Mouse (Mus musculus): ENCODE measurements at regions not wholly inside any gene's neighbourhood (a gene's known extent, or its start where the extent isn't known, plus 50 kb on each side); places are given as distances from the start of the nearest gene placed in this dataset.
A peak's percentile ranks its signal among the peaks of the same experiment; 100 is the strongest.

GRCm38 (mm10) chrX:99585703-99586102 lies 114.6 kb upstream of the Pja1 start:
- Histone ChIP-seq H3K4me2 (ENCODE audit: low read length) (no peak overlapping the region), H3K36me3 (ENCODE audit: control insufficient read depth, insufficient read depth, low read length) (no peaks in the 10 kb centered on the region), H3K4me3 (replicated peaks; ENCODE audit: low read depth, low read length) (no peak overlapping the region), H3K27me3 (ENCODE audit: control insufficient read depth, insufficient read depth, low read length) (peaks cover 4% of the 10 kb centered on the region; the same call in 1 of the 2 replicates), H3K9me3 (ENCODE audit: control insufficient read depth, low read length) (no peaks in the 10 kb centered on the region), H3K4me1 (ENCODE audit: control insufficient read depth, insufficient read depth, low read length) (no peaks in the 10 kb centered on the region), H3K27ac (replicated peaks; ENCODE audit: low read depth, low read length) (no peak overlapping the region), H3K9ac (replicated peaks; ENCODE audit: low read length) (no peak overlapping the region)
- no peak for DNase-seq
- 30% methylated on average over 3 of the region's 3 CpGs for WGBS
- ATAC-seq (ENCODE audit: low FRiP score, low TSS enrichment), result no peak

GRCm38 (mm10) chrX:99582611-99583010 lies 111.5 kb upstream of the Pja1 start:
- Histone ChIP-seq H3K9ac (replicated peaks; ENCODE audit: low read length) (no peak overlapping the region), H3K4me1 (ENCODE audit: control insufficient read depth, insufficient read depth, low read length) (no peaks in the 10 kb centered on the region), H3K27me3 (ENCODE audit: control insufficient read depth, insufficient read depth, low read length) (peaks cover 4% of the 10 kb centered on the region; the same call in 1 of the 2 replicates), H3K4me2 (ENCODE audit: low read length) (no peak overlapping the region), H3K9me3 (ENCODE audit: control insufficient read depth, low read length) (no peaks in the 10 kb centered on the region), H3K4me3 (replicated peaks; ENCODE audit: low read depth, low read length) (no peak overlapping the region), H3K27ac (replicated peaks; ENCODE audit: low read depth, low read length) (no peak overlapping the region), H3K36me3 (ENCODE audit: control insufficient read depth, insufficient read depth, low read length) (no peaks in the 10 kb centered on the region)
- ATAC-seq (ENCODE audit: low FRiP score, low TSS enrichment) (no peak), DNase-seq (no peak)
- WGBS, result 95% methylated on average over 9 of the region's 9 CpGs

GRCm38 (mm10) chrX:99581632-99582466 lies 110.8 kb upstream of the Pja1 start:
- Histone ChIP-seq H3K27me3 (ENCODE audit: control insufficient read depth, insufficient read depth, low read length) (peaks cover 4% of the 10 kb centered on the region; the same call in 1 of the 2 replicates), H3K4me2 (ENCODE audit: low read length) (no peak overlapping the region), H3K9ac (replicated peaks; ENCODE audit: low read length) (no peak overlapping the region), H3K27ac (replicated peaks; ENCODE audit: low read depth, low read length) (no peak overlapping the region), H3K36me3 (ENCODE audit: control insufficient read depth, insufficient read depth, low read length) (no peaks in the 10 kb centered on the region), H3K9me3 (ENCODE audit: control insufficient read depth, low read length) (no peaks in the 10 kb centered on the region), H3K4me3 (replicated peaks; ENCODE audit: low read depth, low read length) (no peak overlapping the region), H3K4me1 (ENCODE audit: control insufficient read depth, insufficient read depth, low read length) (no peaks in the 10 kb centered on the region)
- 39% methylated on average over 10 of the region's 10 CpGs for whole genome bisulfite sequencing
- ATAC-seq (ENCODE audit: low FRiP score, low TSS enrichment), result no peak
- DNase-seq, result no peak

GRCm38 (mm10) chrX:99579206-99579605 lies 108.1 kb upstream of the Pja1 start:
- H3K4me2 ChIP-seq (ENCODE audit: low read length), result no peak overlapping the region
- WGBS, result 72% methylated on average over 4 of the region's 4 CpGs
- H3K4me1 ChIP-seq (ENCODE audit: control insufficient read depth, insufficient read depth, low read length), result no peaks in the 10 kb centered on the region; the same call in 1 of the 2 replicates
- no peaks in the 10 kb centered on the region for H3K9me3 ChIP-seq (ENCODE audit: control insufficient read depth, low read length)
- H3K36me3 ChIP-seq (ENCODE audit: control insufficient read depth, insufficient read depth, low read length), result no peaks in the 10 kb centered on the region
- H3K9ac ChIP-seq (replicated peaks; ENCODE audit: low read length), result no peak overlapping the region
- no peak for ATAC-seq (ENCODE audit: low FRiP score, low TSS enrichment)
- peaks cover 12% of the 10 kb centered on the region; the same call in 1 of the 2 replicates for H3K27me3 ChIP-seq (ENCODE audit: control insufficient read depth, insufficient read depth, low read length)
- no peak overlapping the region for H3K4me3 ChIP-seq (replicated peaks; ENCODE audit: low read depth, low read length)
- H3K27ac ChIP-seq (replicated peaks; ENCODE audit: low read depth, low read length), result no peak overlapping the region
- DNase-seq, result no peak

GRCm38 (mm10) chrX:99578796-99579195 lies 107.7 kb upstream of the Pja1 start:
- Histone ChIP-seq H3K9ac (replicated peaks; ENCODE audit: low read length) (no peak overlapping the region), H3K4me3 (replicated peaks; ENCODE audit: low read depth, low read length) (no peak overlapping the region), H3K4me1 (ENCODE audit: control insufficient read depth, insufficient read depth, low read length) (no peaks in the 10 kb centered on the region; the same call in 1 of the 2 replicates), H3K4me2 (ENCODE audit: low read length) (no peak overlapping the region), H3K27ac (replicated peaks; ENCODE audit: low read depth, low read length) (no peak overlapping the region), H3K9me3 (ENCODE audit: control insufficient read depth, low read length) (no peaks in the 10 kb centered on the region), H3K36me3 (ENCODE audit: control insufficient read depth, insufficient read depth, low read length) (no peaks in the 10 kb centered on the region), H3K27me3 (ENCODE audit: control insufficient read depth, insufficient read depth, low read length) (peaks cover 12% of the 10 kb centered on the region; the same call in 1 of the 2 replicates)
- 85% methylated on average over 2 of the region's 2 CpGs for whole genome bisulfite sequencing
- no peak for DNase-seq
- no peak for ATAC-seq (ENCODE audit: low FRiP score, low TSS enrichment)

- no peak for DNase-seq
- peak; percentile 39; the same call in 1 of the 2 replicates for ATAC-seq (ENCODE audit: low FRiP score, low TSS enrichment)
Observed at GRCm38 (mm10) chrX:99575105-99575504, 104.0 kb upstream of the Pja1 start.

GRCm38 (mm10) chrX:99574441-99575103 lies 103.5 kb upstream of the Pja1 start:
- H3K9me3 ChIP-seq (ENCODE audit: control insufficient read depth, low read length), result no peaks in the 10 kb centered on the region
- H3K4me3 ChIP-seq (replicated peaks; ENCODE audit: low read depth, low read length), result peak overlapping the region; percentile 3; the same call in 1 of the 2 replicates
- peaks cover 29% of the 10 kb centered on the region; the same call in 1 of the 2 replicates for H3K27me3 ChIP-seq (ENCODE audit: control insufficient read depth, insufficient read depth, low read length)
- no peaks in the 10 kb centered on the region; the same call in 1 of the 2 replicates for H3K4me1 ChIP-seq (ENCODE audit: control insufficient read depth, insufficient read depth, low read length)
- H3K27ac ChIP-seq (replicated peaks; ENCODE audit: low read depth, low read length), result no peak overlapping the region
- peak overlapping the region; percentile 48 for H3K4me2 ChIP-seq (ENCODE audit: low read length)
- peak; percentile 59 for ATAC-seq (ENCODE audit: low FRiP score, low TSS enrichment)
- no peak overlapping the region for H3K9ac ChIP-seq (replicated peaks; ENCODE audit: low read length)
- no peaks in the 10 kb centered on the region for H3K36me3 ChIP-seq (ENCODE audit: control insufficient read depth, insufficient read depth, low read length)
- peak; percentile 75 for DNase-seq
- 26% methylated on average over 18 of the region's 18 CpGs for WGBS

More at GRCm38 (mm10) chrX:99575105-99575504, 104.0 kb upstream of the Pja1 start:
- 37% methylated on average over 5 of the region's 5 CpGs for WGBS
- H3K4me2 ChIP-seq (ENCODE audit: low read length), result no peak overlapping the region
- no peak overlapping the region for H3K4me3 ChIP-seq (replicated peaks; ENCODE audit: low read depth, low read length)
- no peaks in the 10 kb centered on the region for H3K9me3 ChIP-seq (ENCODE audit: control insufficient read depth, low read length)
- H3K27me3 ChIP-seq (ENCODE audit: control insufficient read depth, insufficient read depth, low read length), result peaks cover 29% of the 10 kb centered on the region; the same call in 1 of the 2 replicates
- H3K36me3 ChIP-seq (ENCODE audit: control insufficient read depth, insufficient read depth, low read length), result no peaks in the 10 kb centered on the region
- no peaks in the 10 kb centered on the region; the same call in 1 of the 2 replicates for H3K4me1 ChIP-seq (ENCODE audit: control insufficient read depth, insufficient read depth, low read length)
- no peak overlapping the region for H3K27ac ChIP-seq (replicated peaks; ENCODE audit: low read depth, low read length)
- H3K9ac ChIP-seq (replicated peaks; ENCODE audit: low read length), result no peak overlapping the region

- peaks cover 7% of the 10 kb centered on the region for H3K4me1 ChIP-seq (ENCODE audit: control insufficient read depth, insufficient read depth, low read length)
- H3K9me3 ChIP-seq (ENCODE audit: control insufficient read depth, low read length), result no peaks in the 10 kb centered on the region
- H3K9ac ChIP-seq (replicated peaks; ENCODE audit: low read length), result no peak overlapping the region
- H3K4me3 ChIP-seq (replicated peaks; ENCODE audit: low read depth, low read length), result no peak overlapping the region
- no peak overlapping the region for H3K4me2 ChIP-seq (ENCODE audit: low read length)
- peaks cover 30% of the 10 kb centered on the region; the same call in 1 of the 2 replicates for H3K27me3 ChIP-seq (ENCODE audit: control insufficient read depth, insufficient read depth, low read length)
- H3K36me3 ChIP-seq (ENCODE audit: control insufficient read depth, insufficient read depth, low read length), result no peaks in the 10 kb centered on the region
- 86% methylated on average over 5 of the region's 5 CpGs for WGBS
- no peak overlapping the region for H3K27ac ChIP-seq (replicated peaks; ENCODE audit: low read depth, low read length)
- DNase-seq, result no peak
- ATAC-seq (ENCODE audit: low FRiP score, low TSS enrichment), result no peak
Observed at GRCm38 (mm10) chrX:99570161-99570560, 99.1 kb upstream of the Pja1 start.

Measured in midbrain, embryonic 14.5 days (tissue).